Mouse (Mus musculus) lung, adult 2 months (tissue): ENCODE measurements around the gene Atad1.

ENCODE experiments used
- CTCF ChIP-seq: fragments of 200-500 bp; IDR thresholded peaks from 2 replicates; pipeline ENCODE4 v1.5.1; 2011; ENCODE audit warnings: mild to moderate bottlenecking, low read length, control low read depth; ENCODE audit not compliant: insufficient read depth
- POLR2A ChIP-seq: fragments of 200-500 bp; IDR thresholded peaks from 2 replicates; pipeline ENCODE4 v1.6.1; 2011; ENCODE audit warnings: low read depth, mild to moderate bottlenecking, control low read depth, low read length, borderline replicate concordance; ENCODE audit errors: extremely low read depth

- TF ChIP-seq POLR2A (no peak), CTCF (no peak)
Observed at GRCm38 (mm10) chr19:32781305-32782071, 41.9 kb upstream of the Atad1 start.
